Mouse (Mus musculus) midbrain, postnatal 0 days (tissue): ENCODE data around the gene Col6a1. TPM values are rescaled to one million over a fixed set of nuclear protein-coding genes. Genes with fewer than 3 reads are reported as not detected.

Experiments
- ATAC-seq: fragments of 200-750 bp; cut with Nextera tagmentation; 2 replicates; pipeline ENCODE4 v1.8.0; 2017; ENCODE audit warnings: moderate number of reproducible peaks, mild to moderate bottlenecking, moderate TSS enrichment, moderate library complexity; ENCODE audit not compliant: low FRiP score
- DNase-seq: peaks from one replicate; pipeline ENCODE4 v3.0.0-alpha.2; 2015; ENCODE audit warnings: low spot score
- H3K27ac ChIP-seq: fragments of 300-500 bp; sonication (generic); 2 replicates; pipeline ENCODE4 v1.5.1; 2014; ENCODE audit warnings: low read depth, mild to moderate bottlenecking, low read length, mixed read lengths
- H3K27me3 ChIP-seq: fragments of 300-500 bp; sonication (generic); 2 replicates; pipeline ENCODE4 v1.6.1; 2014; ENCODE audit warnings: low read length, control low read depth, mixed read lengths; ENCODE audit not compliant: insufficient read depth
- H3K36me3 ChIP-seq: fragments of 300-500 bp; sonication (generic); 2 replicates; pipeline ENCODE4 v1.6.1; 2014; ENCODE audit warnings: low read length, control low read depth, mixed read lengths; ENCODE audit not compliant: insufficient read depth
- H3K4me1 ChIP-seq: fragments of 300-500 bp; sonication (generic); 2 replicates; pipeline ENCODE4 v1.6.1; 2014; ENCODE audit warnings: mild to moderate bottlenecking, control low read depth, antibody characterized with exemption, low read length, mixed read lengths; ENCODE audit not compliant: insufficient read depth
- H3K4me2 ChIP-seq: fragments of 300-500 bp; sonication (generic); 2 replicates; pipeline ENCODE4 v1.6.1; 2014; ENCODE audit warnings: low read depth, mild to moderate bottlenecking, low read length, mixed read lengths; ENCODE audit not compliant: poor library complexity, severe bottlenecking
- H3K4me3 ChIP-seq: fragments of 300-500 bp; sonication (generic); 2 replicates; pipeline ENCODE4 v1.5.1; 2014; ENCODE audit warnings: low read depth, mild to moderate bottlenecking, low read length, moderate library complexity
- H3K9ac ChIP-seq: fragments of 300-500 bp; sonication (generic); replicated peaks from 2 replicates; pipeline ENCODE4 v1.6.1; 2014; ENCODE audit warnings: mild to moderate bottlenecking, low read length, moderate library complexity, mixed read lengths; ENCODE audit not compliant: poor library complexity, severe bottlenecking
- H3K9me3 ChIP-seq: fragments of 300-500 bp; sonication (generic); 2 replicates; pipeline ENCODE4 v1.6.1; 2016; ENCODE audit warnings: low read length, control low read depth
- CTCF ChIP-seq: IDR thresholded peaks from 2 replicates; pipeline ENCODE4 v1.5.1; 2016; ENCODE audit warnings: antibody characterized with exemption, mild to moderate bottlenecking
- WGBS: fragments of 180-500 bp; shearing (Covaris S2); extraction: QIAGEN DNeasy Blood & Tissue Kit; methylation state at CpG from one replicate; pipeline ENCODE4 v1.1.7; 2014; 5-methylcytosine and 5-hydroxymethylcytosine counted together
- polyA plus RNA-seq: library from polyadenylated mRNA; unstranded; fragments of >200 nt; fragmentation: Nextera tagmentation; extraction: Ambion mirVana; gene quantifications from 2 replicates; pipeline ENCODE4 v1.2.1, GENCODE M21; 2015
- total RNA-seq: library from RNA; depleted of rRNA; stranded (reverse); fragments of >200 nt; gene quantifications from 2 replicates; pipeline ENCODE4 v1.2.3, GENCODE M21; 2014

The Col6a1 gene
- total and polyA plus RNA-seq, 2 experiments from 2014 or later: 21.7 to 32.7 TPM

GRCm38 (mm10) chr10:76699816-76700215 is 26.2 kb downstream of the Col6a1 start:
- no peak for ATAC-seq
- Histone ChIP-seq H3K27ac (no peak overlapping the region), H3K4me2 (no peak overlapping the region), H3K27me3 (no peaks in the 10 kb centered on the region), H3K36me3 (no peaks in the 10 kb centered on the region), H3K9me3 (no peaks in the 10 kb centered on the region), H3K4me1 (no peaks in the 10 kb centered on the region), H3K4me3 (no peak overlapping the region), H3K9ac (no peak overlapping the region)
- no peak for DNase-seq
- WGBS: 87% methylated on average over 7 of the region's 7 CpGs
- TF ChIP-seq CTCF: no peak

GRCm38 (mm10) chr10:76695283-76695885 is 30.6 kb downstream of the Col6a1 start:
- no peak overlapping the region for H3K9ac ChIP-seq
- 88% methylated on average over 10 of the region's 10 CpGs for WGBS
- no peaks in the 10 kb centered on the region for H3K36me3 ChIP-seq
- no peak overlapping the region for H3K27ac ChIP-seq
- DNase-seq (no peak), ATAC-seq (no peak)
- H3K4me2 ChIP-seq: no peak overlapping the region
- no peaks in the 10 kb centered on the region for H3K4me1 ChIP-seq
- no peak for TF ChIP-seq CTCF
- H3K4me3 ChIP-seq: no peak overlapping the region
- no peaks in the 10 kb centered on the region for H3K27me3 ChIP-seq
- H3K9me3 ChIP-seq: no peaks in the 10 kb centered on the region

GRCm38 (mm10) chr10:76694765-76695164 is 31.2 kb downstream of the Col6a1 start:
- DNase-seq (no peak), ATAC-seq (no peak)
- no peaks in the 10 kb centered on the region for H3K4me1 ChIP-seq
- H3K36me3 ChIP-seq: no peaks in the 10 kb centered on the region
- 43% methylated on average over 7 of the region's 7 CpGs for WGBS
- no peak for TF ChIP-seq CTCF
- H3K9ac ChIP-seq: no peak overlapping the region
- H3K27ac ChIP-seq: no peak overlapping the region
- no peak overlapping the region for H3K4me2 ChIP-seq
- H3K4me3 ChIP-seq: no peak overlapping the region
- no peaks in the 10 kb centered on the region for H3K9me3 ChIP-seq
- no peaks in the 10 kb centered on the region for H3K27me3 ChIP-seq

- H3K4me1 ChIP-seq: no peaks in the 10 kb centered on the region
- no peak overlapping the region for H3K27ac ChIP-seq
- H3K4me3 ChIP-seq: no peak overlapping the region
- no peak for ATAC-seq
- H3K4me2 ChIP-seq: no peak overlapping the region
- no peaks in the 10 kb centered on the region for H3K27me3 ChIP-seq
- 74% methylated on average over 2 of the region's 2 CpGs for WGBS
- no peak for DNase-seq
- no peak overlapping the region for H3K9ac ChIP-seq
- H3K9me3 ChIP-seq: no peaks in the 10 kb centered on the region
- H3K36me3 ChIP-seq: no peaks in the 10 kb centered on the region
- no peak for TF ChIP-seq CTCF
These were observed 32.5 kb downstream of the Col6a1 start for GRCm38 (mm10) chr10:76693446-76693845.

- ATAC-seq: no peak
These were observed 40.4 kb downstream of the Col6a1 start for GRCm38 (mm10) chr10:76685451-76686017.

GRCm38 (mm10) chr10:76683977-76684376 is 42.0 kb downstream of the Col6a1 start:
- DNase-seq (no peak), ATAC-seq (no peak)
- TF ChIP-seq CTCF: no peak
- WGBS: 76% methylated on average over 12 of the region's 12 CpGs
- Histone ChIP-seq H3K4me1 (no peaks in the 10 kb centered on the region), H3K9ac (no peak overlapping the region), H3K4me2 (no peak overlapping the region), H3K9me3 (no peaks in the 10 kb centered on the region), H3K27me3 (no peaks in the 10 kb centered on the region), H3K36me3 (no peaks in the 10 kb centered on the region), H3K4me3 (no peak overlapping the region), H3K27ac (no peak overlapping the region)

More at GRCm38 (mm10) chr10:76685451-76686017, 40.4 kb downstream of the Col6a1 start:
- Histone ChIP-seq H3K4me3 (no peak overlapping the region), H3K27me3 (no peaks in the 10 kb centered on the region), H3K9me3 (no peaks in the 10 kb centered on the region), H3K9ac (no peak overlapping the region), H3K27ac (no peak overlapping the region), H3K4me1 (no peaks in the 10 kb centered on the region), H3K4me2 (no peak overlapping the region), H3K36me3 (no peaks in the 10 kb centered on the region)
- WGBS: 88% methylated on average over 10 of the region's 10 CpGs
- TF ChIP-seq CTCF: no peak
- no peak for DNase-seq
